Mouse (Mus musculus) neutrophil, adult 5-6 weeks (primary cell): ENCODE measurements around the gene Amer1. TPM values are rescaled to one million over a fixed set of nuclear protein-coding genes. Genes with fewer than 3 reads are reported as not detected.

Experiments
- ATAC-seq: fragments of 151-379, 151-347 bp; 2 replicates; pipeline ENCODE4 v1.8.0; 2017; ENCODE audit warnings: mild to moderate bottlenecking, moderate TSS enrichment; ENCODE audit not compliant: insufficient number of reproducible peaks, poor library complexity, low FRiP score, severe bottlenecking; ENCODE audit errors: extremely low read depth
- total RNA-seq: library from RNA; stranded (forward); fragments of 200-1000 nt; gene quantifications from 2 replicates; pipeline ENCODE4 v1.2.3, GENCODE M21; 2017

Gene Amer1
- 5.8 and 6.2 TPM in 2 replicates for total RNA-seq

DNA sequence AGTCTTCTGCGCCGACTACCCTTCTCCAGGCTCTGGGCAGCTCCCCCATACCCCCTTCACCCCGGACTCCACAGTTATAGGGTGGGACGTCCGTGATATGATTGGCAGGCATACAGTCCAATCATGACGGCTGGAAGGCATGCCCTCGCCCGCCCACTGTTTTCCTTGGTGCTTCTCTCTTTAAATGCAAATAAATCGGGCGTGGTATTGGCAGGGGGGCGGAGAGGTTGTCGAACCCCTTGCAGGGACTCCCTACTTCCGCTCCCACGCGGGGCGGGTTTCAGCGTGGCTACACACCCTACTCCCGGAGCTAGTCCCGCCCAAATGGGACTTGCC lies at the start of gene Amer1:
Gene Amer1, minus strand, starts transcription at position 97 of the 336 bp plus-strand sequence.
- ATAC-seq = peak; percentile 94

GRCm38 (mm10) chrX:95457166-95457565 lies 12.5 kb upstream of the Amer1 start:
- ATAC-seq = no peak

- no peak for ATAC-seq
Measured at GRCm38 (mm10) chrX:95445866-95446265, 1.2 kb upstream of the Amer1 start.

DNA sequence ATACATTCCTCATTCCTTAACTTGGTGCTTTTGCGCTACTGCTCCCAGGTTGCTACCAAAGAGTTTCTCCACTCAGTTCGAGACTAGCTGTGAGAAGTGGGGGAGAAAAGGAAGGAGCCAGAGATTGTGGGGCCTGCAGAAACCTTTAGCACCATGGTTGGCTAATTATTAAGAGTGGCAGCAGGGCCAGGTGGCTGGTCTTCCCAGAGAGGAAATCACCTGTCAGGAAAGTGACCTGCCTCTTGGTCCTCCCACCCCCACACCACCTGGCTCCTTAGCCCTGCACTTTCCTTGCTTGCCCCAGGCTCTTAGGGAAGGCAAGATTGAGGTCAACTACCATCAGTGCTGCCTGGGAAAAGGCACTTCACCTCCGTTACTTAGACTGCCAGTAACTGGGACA lies 469 bp upstream of the Amer1 start:
- no peak for ATAC-seq

GRCm38 (mm10) chrX:95443898-95444775 lies 535 bp downstream of the Amer1 start:
- peak; percentile 44 for ATAC-seq

DNA sequence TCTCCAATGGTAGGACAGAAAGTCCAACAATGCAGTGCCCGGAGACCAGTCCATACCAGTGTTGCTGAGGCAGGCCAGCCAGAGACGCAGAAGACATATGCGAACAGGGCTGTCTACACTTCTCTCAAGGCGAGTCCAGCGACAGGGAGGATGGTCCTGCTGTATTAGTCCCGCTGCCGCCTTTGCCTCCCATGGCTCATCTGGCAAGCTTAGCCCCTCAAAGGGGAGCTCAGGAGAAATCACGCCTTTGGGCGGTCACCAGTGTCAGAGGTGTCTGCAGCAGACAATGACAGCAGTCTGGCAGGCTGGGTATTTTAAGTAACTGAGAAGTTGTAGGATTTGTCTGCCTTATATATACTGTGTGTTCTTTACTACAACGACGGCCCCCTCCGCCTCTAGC lies 1.3 kb downstream of the Amer1 start:
- no peak for ATAC-seq

DNA sequence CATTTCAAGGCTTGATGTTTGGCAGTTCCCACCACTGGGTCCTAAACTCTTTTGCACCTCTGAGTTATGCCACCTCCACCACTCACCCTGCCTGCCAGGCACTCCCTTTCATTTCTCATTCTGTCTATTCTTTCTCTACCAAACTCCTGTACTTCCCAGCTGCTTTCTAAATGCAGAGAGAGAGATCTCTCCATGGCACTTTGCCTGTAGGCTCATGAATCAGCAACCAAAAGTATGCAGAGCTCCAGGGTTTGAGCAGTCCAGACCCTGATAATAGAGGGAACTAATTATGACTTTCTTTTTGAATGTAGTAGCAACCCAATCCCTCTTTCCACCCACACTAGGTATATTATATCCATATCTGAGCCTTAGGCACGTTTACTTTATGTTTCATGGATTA lies 2.4 kb downstream of the Amer1 start:
- no peak for ATAC-seq

- ATAC-seq = no peak
Measured at GRCm38 (mm10) chrX:95441290-95441689, 3.4 kb downstream of the Amer1 start.

- ATAC-seq = no peak
Measured at GRCm38 (mm10) chrX:95438491-95438890, 6.2 kb downstream of the Amer1 start.

DNA sequence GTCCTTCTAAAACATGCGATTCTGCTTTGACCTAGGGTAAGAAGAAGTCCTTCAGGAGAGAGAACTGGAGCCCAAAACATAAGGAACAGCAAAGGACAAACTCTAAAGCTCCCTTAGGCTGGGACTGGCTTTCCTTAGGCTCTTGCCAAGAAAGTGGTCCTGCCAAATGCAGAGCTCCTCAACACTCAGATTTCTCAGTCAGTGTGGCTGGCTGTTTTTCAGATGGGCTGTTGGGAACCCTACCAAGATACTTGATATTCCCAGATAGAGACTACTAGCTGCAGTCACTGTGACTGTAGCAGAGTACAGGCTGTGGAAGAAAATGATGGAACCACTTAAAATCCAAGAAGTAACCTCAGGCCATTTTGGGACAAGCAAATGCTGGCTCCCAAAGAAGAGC lies 7.4 kb downstream of the Amer1 start:
- no peak for ATAC-seq

GRCm38 (mm10) chrX:95373101-95373500 lies 71.6 kb downstream of the Amer1 start:
- no peak for ATAC-seq

Other genes starting within 250 kb of the Amer1 start
- gene Arhgef9, start 248.0 kb downstream of the Amer1 start, total RNA-seq = 0.23 and 0.25 TPM in 2 replicates
- not detected in 2 replicates for gene Asb12, start 113.1 kb upstream of the Amer1 start, total RNA-seq
- gene Pfn5, start 113.2 kb upstream of the Amer1 start, total RNA-seq = not detected in 2 replicates
- 1.7 and 2.8 TPM in 2 replicates for gene Zc4h2, start 213.6 kb upstream of the Amer1 start, total RNA-seq